Mouse (Mus musculus): ENCODE results near the gene Slc24a3.
A peak's percentile ranks its signal among the peaks of the same experiment; 100 is the strongest.

Gene Slc24a3

DNA sequence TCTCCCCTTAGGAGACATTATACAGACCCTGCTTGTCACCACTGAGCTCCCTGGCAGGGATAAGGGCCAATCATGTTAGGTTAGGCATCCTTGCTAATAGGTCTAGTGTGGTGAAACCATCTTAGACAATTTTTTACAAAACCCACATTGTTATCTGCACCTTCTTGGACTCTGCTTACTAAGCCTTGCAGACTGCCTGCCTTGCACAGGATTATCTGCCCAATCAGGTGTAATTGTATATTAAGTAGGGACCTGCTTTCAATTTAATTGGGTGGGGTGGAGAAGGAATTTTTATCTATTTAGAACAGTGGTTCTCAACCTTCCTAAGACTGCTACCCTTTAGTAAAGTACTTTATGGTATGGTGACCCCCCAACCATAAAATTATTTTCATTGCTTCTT lies 394.9 kb downstream of the Slc24a3 start:
- no peak for DNase-seq

DNA sequence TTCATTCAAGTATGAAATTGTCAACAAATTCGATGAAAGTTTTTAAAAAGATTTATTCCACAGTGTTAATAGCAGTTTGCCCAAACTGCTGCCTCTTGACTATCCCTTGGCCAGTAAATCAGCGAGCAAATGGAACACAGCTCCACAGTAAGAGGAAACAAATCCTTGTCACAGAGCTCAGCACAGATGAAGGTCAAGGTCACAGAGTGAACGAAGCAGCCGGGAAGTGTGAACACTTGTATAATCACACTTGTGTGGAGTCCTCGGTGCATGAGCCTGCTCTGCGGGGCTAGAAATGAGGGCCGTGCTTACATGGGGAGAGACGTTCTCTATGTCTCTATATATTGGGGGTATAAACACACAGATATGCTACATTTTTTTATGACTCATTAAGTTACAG lies 397.0 kb downstream of the Slc24a3 start:
- no peak for DNase-seq

DNA sequence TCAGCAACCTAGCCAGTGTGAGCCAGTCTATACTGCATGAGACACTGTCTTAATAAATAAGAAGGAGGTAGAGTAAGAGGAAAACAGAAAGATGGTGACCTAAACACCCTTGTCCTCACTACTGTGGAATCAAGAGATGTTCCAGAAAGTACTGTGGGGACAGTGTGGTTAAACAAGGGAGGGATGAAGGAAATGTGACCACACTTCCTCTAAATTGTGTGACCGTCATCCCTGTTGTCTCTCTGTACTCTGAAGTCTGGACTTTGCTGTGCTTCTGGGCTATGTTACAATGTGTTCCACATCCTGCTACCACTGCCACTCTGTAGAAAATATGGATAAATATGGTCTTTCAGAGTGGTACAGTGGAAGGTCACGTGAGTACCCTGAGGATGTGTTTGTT lies 399.4 kb downstream of the Slc24a3 start:
- DNase-seq, result no peak

DNA sequence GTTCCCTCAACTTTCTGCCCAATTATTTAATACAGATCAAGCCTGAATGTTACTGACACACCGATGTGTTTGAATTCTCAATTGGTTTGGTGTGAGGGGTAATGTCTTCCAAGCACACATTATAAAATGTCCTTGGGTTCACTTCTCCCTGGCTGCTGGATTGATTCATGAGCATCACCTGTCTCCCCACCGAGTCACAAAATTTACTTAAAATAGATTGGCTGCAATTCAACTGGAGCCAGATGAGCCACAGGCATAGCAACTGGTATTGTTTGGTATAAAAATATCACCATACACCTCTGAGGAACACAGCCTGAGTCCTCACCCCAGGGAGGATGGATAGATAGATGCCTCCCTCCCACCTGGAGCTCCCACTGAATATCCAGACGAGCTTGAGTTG lies 404.4 kb downstream of the Slc24a3 start:
- no peak for DNase-seq

GRCm38 (mm10) chr2:145574148-145574547 lies 406.6 kb downstream of the Slc24a3 start:
- no peak for DNase-seq

- DNase-seq, result no peak
Observed at GRCm38 (mm10) chr2:145583103-145583502, 415.5 kb downstream of the Slc24a3 start.

GRCm38 (mm10) chr2:145585437-145585836 lies 417.9 kb downstream of the Slc24a3 start:
- DNase-seq, result no peak

DNA sequence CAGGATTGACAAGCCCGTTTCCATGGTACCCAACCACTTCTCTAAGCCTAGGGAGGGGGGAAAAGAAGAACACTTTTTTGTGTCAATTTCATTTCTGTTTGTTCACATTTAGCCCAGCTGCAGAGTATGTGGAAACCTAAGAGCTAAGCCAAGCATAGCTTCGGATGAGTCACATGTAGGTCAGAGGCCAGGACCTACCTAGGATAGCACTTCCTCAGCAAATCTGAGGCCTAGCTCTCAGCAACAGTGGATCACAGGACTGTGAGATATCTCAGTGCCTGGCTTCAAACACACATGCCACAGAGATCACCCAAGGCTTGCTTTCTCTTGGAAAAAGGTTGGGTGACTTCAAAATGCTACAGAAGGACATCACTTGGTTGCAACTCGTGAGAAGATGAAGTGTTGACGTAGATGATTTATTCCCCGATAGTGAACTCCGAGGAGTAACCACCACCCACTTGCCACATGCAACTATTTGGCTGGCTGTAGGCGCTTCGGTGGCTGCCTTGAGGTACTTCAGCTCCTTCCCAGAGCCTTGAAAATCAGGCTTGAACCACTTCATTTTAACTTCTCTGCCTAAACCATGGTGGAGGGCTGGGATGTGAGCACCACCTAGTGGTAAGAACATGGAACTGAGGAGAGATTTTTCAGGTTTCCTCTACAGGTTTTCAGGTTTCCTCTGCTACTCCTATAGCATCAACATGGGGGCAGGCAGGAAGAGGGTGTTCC lies 420.6 kb downstream of the Slc24a3 start:
- peak; percentile 67 for DNase-seq

DNA sequence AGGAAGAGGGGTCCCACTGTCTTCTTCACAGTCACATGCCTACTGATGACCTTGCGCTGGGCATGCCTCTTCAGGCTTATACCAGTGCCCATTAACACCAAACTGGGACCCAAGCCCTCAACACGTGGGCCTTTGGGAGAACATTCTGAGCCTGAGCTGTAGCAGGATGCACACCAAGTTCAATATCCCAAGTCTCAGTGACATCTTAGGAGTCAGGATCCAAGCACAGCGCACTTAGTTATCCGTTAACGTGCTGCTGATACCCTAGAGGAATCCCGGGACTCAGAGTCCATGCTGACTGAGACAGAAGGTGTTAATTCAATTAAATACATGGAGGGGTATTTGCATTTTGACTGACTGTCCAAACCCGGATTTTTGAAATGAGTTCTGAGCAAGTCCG lies 424.3 kb downstream of the Slc24a3 start:
- DNase-seq, result peak; percentile 64

GRCm38 (mm10) chr2:145593649-145594347 lies 426.2 kb downstream of the Slc24a3 start:
- peak; percentile 85 for DNase-seq

- no peak for DNase-seq
Observed at GRCm38 (mm10) chr2:145597866-145598265, 430.3 kb downstream of the Slc24a3 start.

DNA sequence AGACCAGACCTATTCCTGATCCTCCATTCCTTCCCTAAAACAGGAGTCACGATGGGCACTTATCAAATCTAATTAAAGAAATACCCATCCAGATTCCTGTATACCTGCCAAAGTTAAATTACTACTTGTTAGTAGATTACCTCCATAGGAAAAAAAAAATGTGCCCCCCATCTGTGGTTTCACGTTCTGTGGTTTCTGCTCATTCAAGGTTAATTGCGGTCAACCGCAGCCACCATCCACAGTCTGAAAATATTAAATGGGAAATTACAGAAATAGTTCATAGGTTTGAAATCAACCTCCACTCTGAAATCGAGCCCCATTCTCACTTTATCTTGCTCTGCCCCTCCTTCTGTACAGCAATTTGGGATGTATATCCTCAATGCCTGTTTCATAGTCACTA lies 440.3 kb downstream of the Slc24a3 start:
- no peak for DNase-seq

DNA sequence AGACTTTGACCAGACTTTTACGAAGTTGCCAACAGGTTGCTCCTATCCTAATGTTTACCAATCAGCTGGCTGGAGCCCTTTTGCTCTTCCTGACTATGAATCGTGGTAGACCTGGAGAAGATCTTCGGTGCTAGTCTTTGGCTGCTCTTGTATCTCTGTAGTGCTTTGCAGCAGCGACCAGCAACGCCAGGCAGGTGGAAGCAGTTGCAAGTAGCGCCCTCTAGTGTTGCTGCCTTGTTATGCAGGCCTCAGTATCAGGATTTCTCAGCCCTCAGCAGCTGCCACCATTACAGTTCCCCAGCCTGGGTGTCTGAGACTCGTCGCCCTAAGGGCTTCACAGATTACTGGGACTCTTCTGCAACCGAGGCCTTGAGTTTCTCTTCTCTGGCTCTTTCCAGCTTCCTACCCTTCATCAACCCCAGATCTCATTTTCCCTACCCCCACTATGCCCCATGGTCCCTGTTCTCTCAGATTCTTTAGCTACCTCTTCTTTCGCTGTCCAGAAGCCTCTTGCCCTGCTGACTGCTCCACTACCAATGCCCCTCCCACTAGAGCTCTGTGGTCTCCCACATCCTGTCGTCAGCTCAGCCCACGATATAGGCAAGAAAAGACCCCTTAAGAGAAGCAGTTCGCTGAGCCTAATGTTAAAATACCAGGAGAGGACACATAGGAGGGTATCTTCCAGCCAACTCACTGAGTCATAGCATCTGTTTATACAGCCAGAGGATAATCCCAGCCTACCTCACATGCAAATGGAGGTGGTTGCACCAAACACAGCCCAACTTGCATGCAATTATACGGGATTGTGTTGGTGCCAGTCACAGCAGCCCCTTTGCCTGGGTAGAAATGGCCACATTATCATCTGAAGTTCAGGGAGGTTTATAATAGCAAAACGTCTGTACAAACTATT lies 443.5 kb downstream of the Slc24a3 start:
- peak; percentile 69 for DNase-seq

DNA sequence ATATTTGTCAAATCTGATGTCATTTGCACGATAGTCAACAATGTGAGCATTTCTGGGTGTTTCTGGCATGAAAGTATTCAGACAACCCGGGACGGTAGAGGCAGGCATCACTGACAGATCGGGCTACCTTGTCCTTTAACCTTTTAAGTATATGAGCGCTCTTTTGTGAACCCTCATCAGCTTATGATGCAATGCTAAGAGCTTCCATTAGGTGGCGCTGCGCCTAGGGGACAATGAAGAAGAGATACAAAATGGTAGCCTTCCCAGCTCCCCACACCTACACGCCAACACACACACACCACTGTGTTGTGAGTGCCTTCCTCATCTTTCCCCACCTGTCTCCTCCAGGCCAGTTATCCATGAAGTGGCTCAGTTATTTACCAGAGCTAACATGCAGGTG lies 445.4 kb downstream of the Slc24a3 start:
- DNase-seq, result no peak

- peak; percentile 26 for DNase-seq
Observed at GRCm38 (mm10) chr2:145613705-145614104, 446.2 kb downstream of the Slc24a3 start.

GRCm38 (mm10) chr2:145619688-145620087 lies 452.1 kb downstream of the Slc24a3 start:
- no peak for DNase-seq

DNA sequence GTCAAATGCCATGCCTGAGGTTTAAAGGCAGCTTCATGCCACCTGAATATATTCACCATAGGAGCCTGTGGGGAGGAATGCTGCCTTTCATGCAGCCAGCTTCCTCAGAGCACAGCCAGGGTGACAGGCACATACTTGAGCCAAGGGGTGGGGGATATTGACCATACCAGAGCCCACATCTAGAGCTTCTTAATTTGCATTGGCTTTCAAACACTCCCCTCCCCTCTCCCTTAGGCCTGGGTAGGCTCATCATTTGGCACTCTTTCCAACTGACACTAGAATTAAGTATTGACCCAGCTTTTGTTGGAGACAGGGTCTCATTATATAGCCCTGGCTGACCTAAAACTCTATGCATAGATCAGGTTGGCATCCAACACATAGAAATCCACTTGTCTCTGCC lies 453.2 kb downstream of the Slc24a3 start:
- no peak for DNase-seq

DNA sequence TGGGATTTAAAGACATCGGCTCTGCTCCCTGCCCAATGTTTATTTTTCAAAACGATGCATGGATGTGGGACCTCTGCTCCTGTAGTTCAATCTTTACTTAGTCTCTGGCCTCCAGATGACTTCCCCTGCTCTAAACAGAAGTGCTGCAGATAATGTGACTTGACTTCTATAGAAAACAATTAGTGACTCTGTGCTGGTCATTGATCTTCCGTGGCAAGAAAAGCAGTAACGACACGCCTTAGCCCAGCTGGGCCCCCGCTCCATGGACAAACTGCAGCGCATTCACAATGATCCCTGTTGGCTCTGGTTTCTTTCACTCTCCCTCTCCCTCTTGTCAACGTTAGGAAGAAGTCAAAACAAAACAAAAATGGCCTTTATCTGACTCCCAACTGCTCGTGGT lies 453.6 kb downstream of the Slc24a3 start:
- no peak for DNase-seq

DNA sequence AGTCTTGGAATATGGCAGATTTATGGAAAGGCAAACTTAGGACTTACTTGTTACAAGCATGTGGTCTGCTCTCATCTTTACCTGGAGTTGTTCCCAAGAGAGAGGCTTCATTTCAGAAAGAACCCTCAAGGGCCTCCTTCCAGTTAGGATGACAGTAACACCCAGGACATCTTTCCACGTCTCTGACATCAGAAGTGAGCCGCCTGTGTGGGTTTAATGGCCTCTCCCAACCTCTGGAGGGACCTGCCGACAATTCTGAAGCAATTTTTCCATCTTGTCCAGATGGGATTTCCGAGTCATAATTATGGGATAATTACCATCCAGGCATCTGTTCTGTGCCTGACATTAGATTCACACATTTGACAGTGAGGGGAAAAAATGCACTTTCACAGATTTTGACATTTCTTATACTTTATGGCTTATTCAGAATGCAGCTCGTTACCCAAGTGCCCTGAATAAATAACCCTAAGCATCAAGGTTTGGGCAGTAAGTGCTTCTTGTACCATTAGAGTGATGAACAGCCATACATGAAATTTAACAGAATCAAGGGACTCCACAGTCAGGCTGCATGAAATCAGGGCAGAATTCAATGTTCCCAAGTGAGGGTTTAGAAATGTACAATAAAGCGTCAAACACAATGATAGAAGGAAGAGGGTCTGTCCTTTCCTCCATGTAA lies 463.7 kb downstream of the Slc24a3 start:
- DNase-seq, result no peak

DNA sequence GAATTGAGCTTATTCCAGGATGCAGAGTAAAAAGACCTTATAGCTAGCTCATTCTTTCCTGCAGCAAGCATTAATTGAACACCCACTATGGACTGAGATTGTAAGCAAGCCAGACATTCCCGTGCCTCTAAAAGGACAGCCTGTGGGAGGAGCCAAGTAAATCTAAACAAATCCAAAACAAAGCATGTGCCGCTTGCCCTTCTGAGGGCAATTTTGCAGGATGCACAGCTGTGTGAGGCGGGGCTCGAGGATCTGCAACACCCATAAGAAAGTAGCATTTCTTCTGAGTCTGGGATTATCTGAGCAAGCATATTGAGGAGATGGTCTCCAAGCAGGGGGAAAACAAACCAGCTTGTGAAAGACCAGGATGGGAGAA lies 464.2 kb downstream of the Slc24a3 start:
- no peak for DNase-seq

- no peak for DNase-seq
Observed at GRCm38 (mm10) chr2:145633811-145634210, 466.3 kb downstream of the Slc24a3 start.

DNA sequence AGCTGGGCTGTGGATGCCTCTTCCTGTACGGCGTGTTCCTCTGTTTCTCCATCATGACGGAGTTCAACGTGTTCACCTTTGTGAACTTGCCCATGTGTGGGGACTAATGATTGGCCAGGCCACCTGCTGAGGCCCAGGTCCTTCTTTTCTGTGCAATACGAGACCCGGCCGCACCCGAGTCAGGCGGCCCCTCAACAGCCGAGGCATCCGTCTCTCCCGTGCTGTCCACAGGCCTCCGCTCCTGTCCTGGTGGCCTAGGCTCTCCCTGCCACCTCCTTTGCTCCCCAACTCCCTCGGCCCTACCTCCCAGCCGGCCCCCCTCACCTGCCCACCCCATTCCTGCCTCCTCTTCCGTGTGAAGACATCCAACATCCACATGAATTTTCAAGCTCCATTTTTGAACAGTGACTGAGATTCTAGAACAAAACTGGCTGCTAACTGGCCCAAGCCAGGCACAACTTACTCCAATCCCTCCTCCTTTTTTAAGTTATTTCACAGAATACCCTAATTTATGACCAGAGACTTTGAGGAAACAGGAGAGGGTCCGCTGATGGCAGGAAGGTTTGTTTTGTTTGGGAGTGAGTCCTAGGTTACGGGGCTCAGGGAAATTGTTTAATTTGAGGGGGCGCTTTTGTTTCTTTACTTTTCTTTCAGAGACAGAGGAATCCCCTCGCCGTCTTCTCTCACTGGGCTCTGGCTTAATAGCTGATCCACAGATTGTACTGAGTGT lies 472.9 kb downstream of the Slc24a3 start:
- no peak for DNase-seq
